Mouse (Mus musculus): ENCODE measurements around the gene Naif1.
A peak's percentile ranks its signal among the peaks of the same experiment; 100 is the strongest.

The Naif1 gene

GRCm38 (mm10) chr2:32426141-32426540 lies 24.1 kb upstream of the Naif1 start:
- no peak for DNase-seq (ENCODE audit: extremely low read depth, low read depth, low spot score)

DNA sequence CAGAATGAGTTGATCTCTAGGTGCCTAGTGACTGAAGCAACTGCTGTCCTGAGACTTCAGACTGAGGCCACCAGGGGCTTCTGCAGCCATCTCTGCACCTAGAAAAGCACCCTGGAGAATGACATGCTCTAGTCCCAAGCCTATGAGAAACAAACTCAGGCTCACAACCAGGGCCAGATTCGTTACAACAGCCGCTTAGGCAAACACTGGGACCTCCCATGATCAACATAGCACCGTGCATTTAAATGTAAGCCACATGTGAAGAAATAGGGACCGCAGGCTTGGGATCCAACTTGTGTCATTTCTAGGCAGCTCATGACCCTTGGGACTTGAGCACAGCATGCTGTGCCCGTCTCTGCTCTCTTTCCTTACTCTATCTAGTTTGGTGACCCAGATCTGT lies 22.5 kb upstream of the Naif1 start:
- DNase-seq (ENCODE audit: extremely low read depth, low read depth, low spot score), result no peak

DNA sequence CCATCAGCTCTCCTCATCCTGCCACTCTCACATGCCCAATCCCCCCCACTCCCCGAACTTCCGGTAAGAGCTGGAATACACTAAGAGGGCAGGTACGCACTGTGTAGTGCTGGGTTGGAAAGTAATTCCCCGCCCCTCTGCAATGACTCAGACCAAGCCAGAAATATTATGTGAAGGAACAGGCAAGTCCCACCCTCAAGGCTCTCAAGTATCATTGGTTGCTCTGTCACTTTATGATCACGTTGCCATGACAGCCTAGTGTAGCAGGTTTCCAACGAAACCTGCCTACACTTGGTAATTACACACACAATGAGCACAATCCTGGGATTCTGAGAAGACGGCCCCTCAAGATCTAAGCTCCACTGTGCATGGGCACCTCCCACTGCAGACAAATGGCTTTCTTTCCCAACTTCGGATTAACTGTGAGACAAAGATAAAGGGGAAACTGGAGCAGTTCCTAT lies 22.0 kb upstream of the Naif1 start:
- DNase-seq (ENCODE audit: extremely low read depth, low read depth, low spot score), result no peak

- no peak for DNase-seq (ENCODE audit: extremely low read depth, low read depth, low spot score)
Observed at GRCm38 (mm10) chr2:32429215-32429891, 20.9 kb upstream of the Naif1 start.

DNA sequence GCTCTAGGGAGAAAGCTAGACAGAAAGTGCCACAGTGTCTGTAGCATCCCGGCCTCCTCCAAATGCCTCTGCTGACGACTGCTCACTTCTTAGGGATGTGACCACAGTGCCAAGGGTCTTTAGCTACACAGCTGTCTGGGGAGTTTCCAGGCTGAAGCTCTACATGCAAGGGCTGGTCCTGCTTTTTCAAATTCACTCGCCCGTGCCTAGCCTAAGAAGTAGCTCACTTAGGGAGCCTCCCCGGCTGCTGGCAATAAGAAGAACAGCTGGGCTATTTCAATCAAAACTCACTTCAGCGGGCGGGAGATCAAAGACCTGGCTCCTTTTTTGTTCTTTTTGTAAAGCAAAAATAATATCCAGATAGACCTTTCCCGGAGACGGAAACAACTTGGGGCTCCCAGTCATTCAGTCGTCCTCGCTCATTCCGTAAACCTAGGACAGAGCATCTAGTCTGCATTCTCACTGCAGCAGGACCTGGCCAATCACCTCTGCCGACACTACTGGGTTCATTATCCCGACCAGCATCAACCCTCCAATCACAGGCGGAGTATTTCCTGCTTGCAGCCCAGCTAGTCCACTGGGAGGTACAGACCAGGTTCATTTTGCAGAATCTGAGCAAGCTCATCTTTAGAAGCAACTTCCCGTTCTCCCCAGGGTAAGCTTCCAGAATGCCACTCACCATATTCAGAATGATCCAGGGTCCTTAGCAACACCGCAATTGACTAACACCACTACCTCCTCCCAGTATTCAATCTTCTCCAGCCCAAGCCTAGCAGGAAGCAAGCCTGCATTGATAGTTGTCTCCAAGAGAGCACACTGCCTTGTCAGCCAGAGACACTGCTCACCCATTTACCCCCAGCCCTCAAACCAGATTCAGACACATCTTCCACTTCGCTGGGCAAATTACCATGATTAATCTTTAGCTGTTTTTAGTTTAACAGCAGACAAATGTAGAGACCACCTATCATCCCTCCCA lies 19.3 kb upstream of the Naif1 start:
- no peak for DNase-seq (ENCODE audit: extremely low read depth, low read depth, low spot score)

DNA sequence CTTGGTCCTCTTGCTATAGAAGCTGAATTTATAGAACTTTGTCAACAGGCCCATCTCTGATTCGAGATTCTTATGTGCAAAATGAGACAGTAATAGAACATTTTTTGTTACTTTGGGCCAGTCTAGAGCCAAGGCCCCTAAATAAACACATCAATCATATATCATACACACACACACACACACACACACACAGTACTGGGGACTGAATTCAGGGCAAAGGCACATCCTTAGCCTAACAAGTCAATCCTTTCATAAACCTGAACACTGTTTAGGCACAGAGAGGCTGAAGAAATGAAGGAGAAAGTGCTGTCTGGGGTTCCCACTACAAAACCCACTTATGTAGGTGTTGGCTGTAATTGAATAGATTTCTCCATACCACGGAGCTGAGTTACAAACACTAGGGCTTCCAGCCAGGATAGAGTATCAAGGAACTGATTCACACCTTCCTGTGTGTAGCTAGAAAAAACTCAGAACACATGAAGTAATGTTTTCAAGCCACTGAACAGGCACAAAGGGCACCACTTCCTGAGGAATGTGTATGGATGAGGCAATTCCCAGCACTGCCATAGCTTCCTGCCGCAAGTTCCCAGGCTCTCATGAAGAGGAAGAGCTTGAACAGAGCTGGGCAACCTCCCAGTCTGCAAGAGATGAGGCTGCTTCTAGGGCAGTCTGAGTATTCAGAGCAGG lies 13.4 kb upstream of the Naif1 start:
- DNase-seq (ENCODE audit: extremely low read depth, low read depth, low spot score), result no peak

GRCm38 (mm10) chr2:32437612-32438166 lies 12.6 kb upstream of the Naif1 start:
- DNase-seq (ENCODE audit: extremely low read depth, low read depth, low spot score), result no peak

DNA sequence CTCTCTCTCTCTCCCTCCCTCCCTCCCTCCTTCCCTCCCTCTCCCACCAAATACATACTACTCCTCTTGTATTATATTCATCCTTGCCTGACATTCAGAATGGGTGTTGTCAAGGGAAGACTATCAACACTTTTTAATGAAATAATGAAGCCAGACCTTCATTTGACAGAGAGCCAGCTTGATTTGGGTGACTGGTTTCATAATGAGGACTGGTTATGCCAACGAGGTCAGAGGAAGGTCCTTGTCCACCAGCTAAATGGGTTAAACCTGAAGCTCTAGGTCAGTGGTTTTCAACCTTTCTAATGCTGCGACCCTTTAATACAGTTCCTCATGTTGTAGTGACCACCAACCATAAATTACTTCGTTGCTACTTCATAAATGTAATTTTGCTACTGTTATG lies 11.5 kb upstream of the Naif1 start:
- no peak for DNase-seq (ENCODE audit: extremely low read depth, low read depth, low spot score)

DNA sequence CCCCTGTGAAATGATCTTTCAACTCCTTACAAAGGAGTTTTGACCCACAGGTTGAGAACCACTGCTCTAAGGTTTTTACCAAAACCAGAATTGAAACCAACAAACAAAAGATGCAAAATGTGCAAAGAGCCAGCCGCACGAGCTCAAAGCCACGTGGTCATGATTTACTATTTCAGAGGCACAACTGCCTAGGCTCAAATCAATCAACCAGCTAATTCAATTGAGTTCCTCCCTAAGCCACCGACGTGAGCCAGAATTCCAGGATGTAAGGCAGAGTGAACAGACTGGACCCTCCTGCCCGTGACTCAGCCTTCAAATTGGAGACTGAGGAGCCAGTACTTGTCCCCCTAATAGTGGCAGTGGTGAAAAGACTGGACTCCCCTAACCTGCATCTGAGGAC lies 11.1 kb upstream of the Naif1 start:
- no peak for DNase-seq (ENCODE audit: extremely low read depth, low read depth, low spot score)

DNA sequence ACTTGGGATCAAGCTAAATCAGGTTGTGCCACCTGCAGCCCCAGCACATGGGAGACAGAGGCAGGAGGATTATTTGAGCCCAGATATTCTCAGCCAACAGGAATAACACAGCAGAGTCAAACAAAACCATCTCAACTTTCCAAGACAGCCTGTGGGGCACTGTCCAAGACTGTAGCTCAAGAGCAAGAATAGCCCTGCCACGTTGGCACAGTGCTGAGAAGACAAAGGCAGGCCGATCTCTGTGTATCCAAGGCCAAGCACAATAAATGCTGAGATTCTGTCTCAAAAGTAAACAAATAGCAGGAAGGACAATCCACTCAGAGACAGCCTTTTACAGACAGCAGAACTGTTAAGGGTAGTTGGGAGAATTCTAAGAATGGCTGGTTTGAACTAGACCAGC lies 10.1 kb upstream of the Naif1 start:
- no peak for DNase-seq (ENCODE audit: extremely low read depth, low read depth, low spot score)

DNA sequence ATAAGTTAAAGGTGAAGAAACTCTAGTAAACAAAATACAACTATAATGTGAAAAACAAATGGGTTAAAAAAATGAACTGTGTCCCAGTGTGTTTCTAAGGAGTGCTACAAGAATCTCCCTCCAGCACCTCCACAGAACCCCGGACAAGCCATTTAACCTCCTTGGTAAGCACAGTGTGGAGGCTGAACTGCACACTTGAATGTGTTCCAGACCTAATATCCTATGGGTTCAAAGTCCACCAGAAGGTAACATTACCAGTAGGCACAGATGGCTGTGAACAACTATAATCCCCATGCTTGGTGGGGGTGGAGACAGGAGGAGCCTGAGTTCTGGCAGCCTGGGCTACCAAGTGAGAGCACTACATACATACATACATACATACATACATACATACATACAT lies 9.6 kb upstream of the Naif1 start:
- no peak for DNase-seq (ENCODE audit: extremely low read depth, low read depth, low spot score)

GRCm38 (mm10) chr2:32441550-32441949 lies 8.7 kb upstream of the Naif1 start:
- DNase-seq (ENCODE audit: extremely low read depth, low read depth, low spot score), result no peak

DNA sequence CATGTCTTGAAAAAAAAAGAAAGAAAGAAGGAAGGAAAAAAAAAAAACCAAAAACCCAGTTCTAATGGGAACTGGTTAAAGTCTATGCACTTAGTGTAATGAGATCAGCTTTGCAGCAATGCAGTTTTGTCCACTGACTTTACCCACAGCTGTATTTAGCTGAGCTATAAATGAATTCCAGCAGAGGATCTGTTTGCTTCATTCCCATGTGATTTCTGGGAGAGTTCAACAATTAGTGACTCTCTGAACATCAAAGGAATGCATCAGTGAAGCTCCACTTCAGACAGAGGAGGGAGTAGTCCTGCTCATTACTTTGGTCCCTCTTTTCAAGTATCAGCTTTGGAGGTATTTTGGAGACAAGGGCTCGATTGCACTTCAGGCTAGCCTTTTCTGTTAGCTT lies 4.7 kb upstream of the Naif1 start:
- no peak for DNase-seq (ENCODE audit: extremely low read depth, low read depth, low spot score)

- DNase-seq (ENCODE audit: extremely low read depth, low read depth, low spot score), result no peak
Observed at GRCm38 (mm10) chr2:32447264-32447936, 2.9 kb upstream of the Naif1 start.

DNA sequence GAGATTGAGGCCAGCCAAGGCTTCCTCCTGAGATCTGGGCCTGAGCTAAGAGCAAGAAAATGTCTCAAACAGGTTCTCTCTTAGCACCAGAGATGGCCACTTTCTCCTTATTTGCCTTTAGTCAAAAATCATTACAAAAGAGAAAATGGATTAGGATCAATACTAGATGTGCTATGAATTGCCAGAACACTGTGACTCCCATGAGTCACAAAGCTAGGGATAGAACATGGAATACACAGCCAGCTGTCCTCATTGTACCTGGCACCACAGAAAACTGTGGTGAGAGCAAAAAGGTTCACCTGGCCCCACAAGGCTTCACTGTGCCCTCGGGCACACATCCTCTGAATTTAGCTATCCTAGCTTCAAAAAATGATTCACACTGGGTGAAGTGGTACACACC lies 1.8 kb upstream of the Naif1 start:
- no peak for DNase-seq (ENCODE audit: extremely low read depth, low read depth, low spot score)

DNA sequence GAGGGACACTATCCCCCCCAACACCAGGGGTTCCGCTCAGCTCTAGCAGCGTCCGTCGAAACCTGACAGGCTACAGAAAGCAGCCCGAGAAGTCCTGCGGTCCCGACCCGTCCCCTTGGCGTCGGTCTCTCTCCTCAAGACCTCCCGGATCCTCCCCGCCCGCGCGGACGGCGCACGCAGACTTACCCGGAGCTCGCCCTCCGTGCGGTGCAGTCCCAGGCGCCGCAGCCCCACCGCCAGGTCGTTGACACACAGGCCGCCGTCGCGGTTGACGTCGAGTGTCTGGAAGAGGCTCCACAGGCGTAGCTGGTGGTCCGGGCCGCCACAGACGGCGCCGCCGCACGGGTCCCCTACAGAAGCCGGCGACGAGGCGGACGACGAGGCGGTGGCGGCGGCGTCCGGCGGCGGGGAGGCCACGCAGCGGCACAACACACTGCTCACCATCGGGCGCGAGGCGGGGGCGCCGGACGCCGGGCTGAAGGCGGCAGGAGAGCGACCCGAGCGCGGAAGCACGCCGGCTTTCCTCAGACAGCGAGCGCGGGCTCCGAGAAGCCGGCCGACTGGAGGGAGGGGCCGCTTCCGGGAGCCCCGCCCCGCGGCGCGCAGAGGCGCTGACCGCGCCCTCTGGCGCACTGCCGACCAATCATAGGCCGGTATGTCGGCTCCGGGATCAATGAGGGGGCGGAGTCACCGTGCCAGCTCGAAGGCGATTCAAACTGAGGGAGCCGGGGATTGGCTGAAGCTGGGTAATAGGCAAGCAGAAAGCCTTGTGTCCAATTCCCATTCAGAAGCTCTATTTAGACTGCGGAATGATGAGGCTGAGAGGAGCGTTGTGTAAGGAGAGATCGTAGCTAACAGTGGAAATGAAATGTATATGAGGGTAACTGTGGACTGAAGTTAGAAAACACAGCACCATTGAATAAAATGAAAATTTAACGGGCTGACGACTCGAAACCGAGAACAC lies 906 bp downstream of the Naif1 start, which contains the start of gene Slc25a25:
Slc25a25 (minus strand) TSS at position 565 of the 964 bp plus-strand sequence.
- no peak for DNase-seq (ENCODE audit: extremely low read depth, low read depth, low spot score)

- peak; percentile 99 for DNase-seq (ENCODE audit: extremely low read depth, low read depth, low spot score)
Observed at GRCm38 (mm10) chr2:32451870-32452372, 1.7 kb downstream of the Naif1 start.

DNA sequence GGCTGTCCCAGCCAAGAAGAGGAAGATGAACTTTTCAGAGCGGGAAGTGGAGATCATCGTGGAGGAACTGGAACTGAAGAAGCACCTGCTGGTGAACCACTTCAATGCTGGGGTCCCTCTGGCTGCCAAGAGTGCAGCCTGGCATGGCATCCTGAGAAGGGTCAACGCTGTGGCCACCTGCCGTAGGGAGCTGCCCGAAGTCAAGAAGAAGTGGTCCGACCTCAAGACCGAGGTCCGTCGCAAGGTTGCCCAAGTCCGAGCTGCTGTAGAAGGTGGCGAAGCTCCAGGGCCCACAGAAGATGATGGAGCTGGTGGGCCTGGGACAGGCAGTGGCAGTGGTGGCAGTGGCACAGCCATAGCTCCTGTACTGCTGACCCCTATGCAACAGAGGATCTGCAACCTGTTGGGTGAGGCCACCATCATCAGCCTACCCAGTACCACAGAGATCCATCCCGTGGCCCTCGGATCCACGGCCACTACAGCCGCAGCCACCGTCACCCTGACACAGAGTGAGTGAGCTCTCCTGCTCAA lies 2.2 kb downstream of the Naif1 start:
- no peak for DNase-seq (ENCODE audit: extremely low read depth, low read depth, low spot score)

Measured in fat pad, adult 2 months (tissue).